Mouse (Mus musculus): Measurements from ENCODE around the gene Traf3ip2. TPM values are rescaled to one million over a fixed set of nuclear protein-coding genes. Genes with fewer than 3 reads are reported as not detected.
A peak's percentile ranks its signal among the peaks of the same experiment; 100 is the strongest.

Gene Traf3ip2
- polyA plus RNA-seq, 3 experiments from 2014 or later, result 29.5 to 48.1 (median 47.8) TPM

GRCm38 (mm10) chr10:39601068-39601467 is 11.7 kb upstream of the Traf3ip2 start:
- ATAC-seq, result no peak

DNA sequence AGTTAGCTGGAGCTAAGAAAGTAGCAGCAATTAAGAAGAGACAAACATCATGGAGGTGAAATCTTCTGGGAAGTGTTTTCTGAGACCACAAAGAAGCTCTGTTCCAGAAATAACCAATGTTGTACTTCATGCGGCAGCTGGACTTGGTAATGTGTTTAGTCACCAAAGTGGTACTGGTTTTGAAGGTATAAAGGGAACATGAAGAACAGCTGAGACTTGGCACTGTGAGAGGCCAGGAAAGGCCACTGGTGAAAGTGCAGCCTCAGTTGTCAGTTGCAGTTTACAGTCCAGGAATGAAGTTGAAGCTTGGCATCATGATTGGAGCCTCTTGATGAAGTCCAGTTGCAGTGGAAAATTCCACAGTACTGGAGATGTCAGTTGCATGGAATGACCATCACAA is 6.3 kb upstream of the Traf3ip2 start:
- ATAC-seq, result no peak

GRCm38 (mm10) chr10:39611234-39611633 is 1.5 kb upstream of the Traf3ip2 start:
- ATAC-seq, result no peak

DNA sequence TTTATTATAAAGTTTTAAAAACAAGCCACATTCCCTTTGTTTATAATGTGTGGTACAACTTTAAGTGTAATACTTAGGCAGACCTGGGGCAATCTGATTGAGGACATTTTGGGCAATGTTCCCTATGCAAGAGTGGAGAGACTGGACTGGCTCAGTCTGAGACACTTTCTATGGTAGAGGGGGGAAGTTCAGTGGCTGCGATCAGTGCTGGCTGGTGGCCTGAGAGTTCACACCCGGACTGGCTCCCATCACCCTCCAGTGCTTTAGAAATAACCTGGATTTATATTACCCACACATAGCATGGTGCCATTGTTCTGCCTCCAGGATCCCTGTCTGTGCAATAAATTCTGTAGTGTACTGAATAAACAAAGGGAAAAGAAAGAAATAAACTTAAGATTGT is 603 bp upstream of the Traf3ip2 start:
- ATAC-seq, result no peak

DNA sequence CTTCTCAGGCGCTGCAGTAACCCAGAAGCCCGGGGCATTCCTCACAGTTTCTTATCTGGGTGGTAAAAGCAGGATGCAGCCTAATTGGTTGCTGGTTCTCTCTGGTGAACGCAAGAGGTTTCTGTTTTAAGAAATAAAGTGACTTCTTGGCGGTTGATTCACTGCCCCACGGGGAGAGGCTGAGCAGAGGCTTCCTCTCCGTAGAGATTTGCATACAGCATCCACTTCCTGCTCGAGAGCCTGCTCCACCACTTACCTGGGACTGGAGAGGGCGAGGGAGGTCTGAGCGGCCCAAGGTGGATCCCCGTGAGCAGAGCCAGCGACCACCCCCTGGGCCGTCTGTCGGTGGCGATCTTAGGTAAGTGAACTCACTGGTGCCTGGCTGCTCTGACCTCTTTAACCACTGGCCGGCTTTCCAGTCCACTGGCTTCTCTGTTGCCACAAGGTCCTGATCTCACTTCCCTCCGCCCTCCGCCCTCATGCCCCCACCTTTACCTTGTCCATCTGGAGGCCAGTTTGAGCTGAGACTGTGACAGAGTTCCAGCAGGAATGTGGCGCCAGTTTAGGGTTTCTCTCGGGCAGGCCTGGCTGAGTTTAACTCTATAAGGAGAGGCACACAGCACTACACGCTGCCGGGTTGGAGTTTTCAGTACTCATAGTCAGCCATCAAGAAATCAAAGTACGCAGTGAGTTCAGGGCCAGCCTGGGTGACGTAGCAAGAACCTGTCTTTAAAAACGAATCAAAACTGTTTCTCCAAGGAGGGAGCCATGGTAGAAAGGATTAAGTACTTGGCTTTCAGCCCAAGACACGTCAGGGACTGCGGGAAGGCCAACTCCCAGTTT is 476 bp downstream of the Traf3ip2 start:
- ATAC-seq, result peak; percentile 91

DNA sequence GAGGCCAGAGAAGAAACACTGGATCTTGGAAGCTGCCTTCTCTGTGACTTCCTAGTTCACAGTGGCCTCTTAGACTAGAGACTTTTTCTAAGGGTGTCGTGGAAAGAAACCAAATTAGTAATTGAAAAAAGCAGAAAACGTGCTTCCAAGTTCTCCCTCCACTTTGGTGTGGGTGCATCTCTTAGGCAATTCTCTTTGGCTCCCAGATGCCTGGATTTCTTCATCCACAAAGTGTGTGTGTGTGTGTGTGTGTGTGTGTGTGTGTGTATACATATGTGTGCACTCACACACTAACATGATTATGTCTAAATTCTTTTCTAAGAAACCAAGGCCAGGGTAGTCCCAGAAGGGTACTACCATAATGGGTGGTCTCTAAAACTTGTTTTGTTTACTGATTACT is 1.2 kb downstream of the Traf3ip2 start:
- ATAC-seq, result no peak

GRCm38 (mm10) chr10:39614676-39615075 is 1.9 kb downstream of the Traf3ip2 start:
- ATAC-seq, result no peak

DNA sequence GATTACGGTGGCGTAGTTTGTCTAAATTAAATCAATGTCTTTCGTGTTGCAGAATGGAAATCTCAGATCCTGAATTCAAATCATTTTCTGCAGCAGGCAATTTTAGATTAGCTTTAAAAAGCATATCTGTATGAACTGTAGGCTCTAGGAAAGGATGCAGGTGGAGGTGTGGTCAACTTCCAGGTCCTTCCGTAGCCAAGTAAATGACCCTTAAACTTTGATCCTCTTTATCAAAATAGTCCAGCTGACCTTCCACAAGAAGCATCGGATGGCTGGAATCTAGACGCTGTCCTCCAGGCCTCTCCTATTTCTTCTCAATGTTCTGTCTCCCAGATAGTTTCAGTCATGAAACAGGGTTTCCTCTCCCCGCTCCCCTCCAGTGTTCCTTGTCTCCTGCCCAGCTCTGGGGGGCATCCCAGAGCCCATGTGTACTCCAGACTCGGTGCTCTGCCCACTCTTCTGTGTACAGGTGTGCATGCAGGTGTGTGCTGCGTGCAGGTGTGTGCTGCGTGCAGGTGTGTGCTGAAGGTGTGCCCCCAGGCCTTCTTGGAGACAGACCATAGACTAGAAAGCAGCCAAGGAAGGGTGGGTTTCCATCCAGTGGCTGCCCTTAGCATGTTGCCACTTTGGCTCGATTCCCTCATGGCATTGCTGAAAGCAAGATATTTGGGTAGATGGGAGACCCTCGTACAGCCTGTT is 2.9 kb downstream of the Traf3ip2 start:
- no peak for ATAC-seq

DNA sequence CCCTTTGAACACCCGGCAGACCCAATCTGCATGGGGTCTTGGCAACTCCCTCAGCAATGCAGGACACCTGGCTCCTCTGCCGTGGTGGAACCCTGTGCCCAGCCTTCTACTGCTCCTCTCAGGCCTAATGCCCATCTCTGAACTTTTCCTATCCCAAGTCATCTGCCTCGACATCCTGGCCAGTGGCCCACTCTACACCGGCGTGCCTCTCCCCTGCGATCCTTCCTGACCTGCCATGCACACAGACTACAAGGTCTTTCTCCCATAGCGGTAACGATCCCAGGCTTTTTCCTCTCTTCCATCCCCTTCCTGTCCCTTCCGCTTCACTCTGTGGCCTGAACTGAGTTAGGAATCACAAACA is 3.5 kb downstream of the Traf3ip2 start:
- ATAC-seq, result no peak

DNA sequence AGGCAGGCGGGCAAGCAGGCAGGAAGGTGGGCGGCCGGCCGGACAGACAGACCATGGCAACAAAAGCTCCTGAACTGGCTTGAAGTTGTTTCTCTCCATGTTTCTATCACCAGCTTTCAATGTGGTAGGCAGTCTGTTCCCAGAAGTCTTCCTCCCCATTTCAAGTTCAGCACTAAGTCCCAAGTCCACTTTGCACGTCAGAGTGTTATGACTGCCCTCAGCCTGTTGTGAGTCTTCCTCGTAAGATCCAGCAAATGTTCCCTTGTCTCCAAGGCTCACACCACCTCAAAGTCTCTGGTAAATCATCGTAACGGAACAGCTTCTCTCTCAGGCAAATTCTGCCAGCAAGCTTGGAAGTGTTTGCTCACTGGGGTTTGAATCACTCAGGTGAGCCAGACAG is 3.9 kb downstream of the Traf3ip2 start:
- ATAC-seq, result no peak

DNA sequence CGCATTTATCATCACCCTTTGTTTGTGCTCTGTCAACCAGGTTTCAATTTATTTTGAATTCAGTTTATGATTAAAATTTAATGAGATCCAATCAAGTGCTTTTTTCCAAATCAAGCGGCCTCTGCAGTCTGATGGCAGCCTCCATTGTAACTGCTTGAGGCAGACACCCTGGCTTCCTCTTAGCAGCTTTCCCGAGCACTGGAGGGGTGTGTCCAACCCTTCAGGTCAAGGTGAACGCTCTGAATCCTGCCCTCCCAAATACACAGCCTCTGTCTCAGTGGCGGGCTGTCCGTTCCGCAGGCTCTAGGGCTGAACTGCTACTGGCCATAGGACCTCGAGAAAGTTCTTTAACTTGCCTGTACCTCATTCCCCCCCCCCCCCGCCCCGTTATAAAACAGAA is 5.7 kb downstream of the Traf3ip2 start:
- ATAC-seq, result no peak

- ATAC-seq, result no peak
Measured at GRCm38 (mm10) chr10:39620626-39621025, 7.9 kb downstream of the Traf3ip2 start.

- no peak for ATAC-seq
Measured at GRCm38 (mm10) chr10:39623806-39624205, 11.1 kb downstream of the Traf3ip2 start.

DNA sequence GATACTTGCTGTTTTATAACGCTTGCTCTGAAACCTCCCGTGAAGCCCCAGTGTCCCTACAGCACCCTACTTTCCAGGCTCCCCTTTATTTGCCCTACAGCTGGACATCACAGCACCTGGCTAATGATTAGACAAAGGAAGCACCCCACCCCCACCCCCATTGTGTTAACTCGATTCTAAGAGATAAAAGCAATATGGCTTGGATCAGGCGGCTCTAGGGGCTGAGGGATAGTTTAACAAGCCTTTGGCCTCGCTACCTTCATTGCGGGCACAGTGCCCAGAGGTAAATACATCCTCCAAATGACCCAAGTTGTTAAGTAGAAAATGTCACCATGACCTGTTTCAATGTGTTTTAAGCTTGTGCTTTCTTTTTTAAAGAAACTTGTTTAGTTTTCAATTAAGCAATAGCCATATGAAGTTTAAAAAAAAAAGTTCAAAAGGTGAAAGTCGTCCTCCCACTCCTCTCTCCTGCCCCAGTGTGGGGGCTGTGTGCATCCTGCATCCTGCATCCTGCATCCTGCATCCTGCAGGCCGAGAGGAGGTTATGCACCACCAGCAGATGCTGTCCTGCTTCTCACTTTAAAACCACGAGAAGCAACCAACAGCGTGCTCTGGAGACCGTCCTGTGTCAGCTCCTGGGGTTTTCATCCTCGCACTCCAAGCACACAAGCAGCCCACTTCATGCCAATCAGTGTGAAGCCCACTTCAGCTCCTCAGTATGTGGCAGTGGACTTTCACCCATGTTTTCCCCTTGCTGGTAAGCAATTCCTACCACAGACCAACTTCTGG is 12.3 kb downstream of the Traf3ip2 start:
- peak; percentile 61 for ATAC-seq

DNA sequence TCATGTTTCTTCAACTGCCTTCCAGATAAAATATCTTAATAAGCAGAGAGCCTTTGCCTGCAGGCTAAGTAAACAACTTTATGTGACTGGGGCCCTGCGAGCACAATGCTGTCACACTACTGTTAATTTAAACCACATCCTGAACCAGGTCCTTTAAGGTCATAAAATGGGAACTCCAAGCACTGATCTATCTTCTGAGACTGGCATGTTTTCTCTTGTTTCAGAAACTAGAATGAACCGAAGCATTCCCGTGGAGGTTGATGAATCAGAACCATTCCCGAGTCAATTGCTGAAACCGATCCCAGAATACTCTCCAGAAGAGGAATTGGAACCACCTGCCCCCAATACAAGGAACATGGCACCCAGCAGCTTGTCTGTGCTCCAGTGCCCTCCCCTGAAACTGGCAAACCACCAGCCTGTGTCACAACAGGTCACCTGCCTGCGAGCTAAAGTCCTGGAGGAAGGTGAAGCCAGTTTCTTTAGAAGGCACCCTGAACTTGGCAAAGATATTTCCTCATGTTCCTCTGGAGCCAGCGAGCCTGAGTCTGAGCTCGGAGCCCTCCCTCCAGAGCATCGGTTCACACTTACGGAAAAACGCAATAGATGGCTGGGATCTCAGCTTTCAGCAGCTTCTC is 13.0 kb downstream of the Traf3ip2 start:
- peak; percentile 78 for ATAC-seq

GRCm38 (mm10) chr10:39626376-39626775 is 13.6 kb downstream of the Traf3ip2 start:
- ATAC-seq, result no peak

DNA sequence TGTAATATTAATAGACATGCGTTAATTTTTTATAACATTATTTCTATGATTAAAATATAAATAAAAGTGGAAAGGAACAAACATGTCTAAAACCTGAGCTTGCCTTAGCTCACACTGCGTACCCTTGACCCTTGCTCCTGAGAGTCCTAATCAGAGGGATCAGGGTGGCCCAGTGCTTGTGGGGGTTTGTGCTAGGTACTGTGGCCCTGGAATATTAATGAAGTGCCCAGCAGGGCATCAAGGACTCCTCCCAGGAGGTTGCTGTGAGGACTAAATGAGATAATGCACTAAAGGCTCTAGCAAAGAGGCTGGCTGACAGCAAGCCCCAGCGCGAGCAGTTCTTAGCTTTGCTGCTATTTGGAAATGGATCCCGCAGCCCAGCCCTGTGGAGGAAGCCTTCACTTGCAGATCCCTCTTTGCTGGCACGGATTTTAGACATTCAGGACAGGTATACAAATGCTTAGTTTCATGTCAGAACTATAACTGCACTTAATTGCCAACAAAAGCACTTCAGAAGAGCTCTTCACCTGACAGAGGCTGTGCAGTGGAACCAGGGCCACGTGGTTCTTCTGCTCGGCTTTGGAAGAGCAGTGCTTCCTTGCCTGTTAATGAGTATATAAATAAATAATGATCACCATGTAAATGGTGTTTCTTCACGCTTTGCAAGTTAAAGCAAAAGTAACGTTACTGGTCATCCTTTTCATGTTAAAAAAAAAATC is 16.2 kb downstream of the Traf3ip2 start:
- ATAC-seq, result no peak

DNA sequence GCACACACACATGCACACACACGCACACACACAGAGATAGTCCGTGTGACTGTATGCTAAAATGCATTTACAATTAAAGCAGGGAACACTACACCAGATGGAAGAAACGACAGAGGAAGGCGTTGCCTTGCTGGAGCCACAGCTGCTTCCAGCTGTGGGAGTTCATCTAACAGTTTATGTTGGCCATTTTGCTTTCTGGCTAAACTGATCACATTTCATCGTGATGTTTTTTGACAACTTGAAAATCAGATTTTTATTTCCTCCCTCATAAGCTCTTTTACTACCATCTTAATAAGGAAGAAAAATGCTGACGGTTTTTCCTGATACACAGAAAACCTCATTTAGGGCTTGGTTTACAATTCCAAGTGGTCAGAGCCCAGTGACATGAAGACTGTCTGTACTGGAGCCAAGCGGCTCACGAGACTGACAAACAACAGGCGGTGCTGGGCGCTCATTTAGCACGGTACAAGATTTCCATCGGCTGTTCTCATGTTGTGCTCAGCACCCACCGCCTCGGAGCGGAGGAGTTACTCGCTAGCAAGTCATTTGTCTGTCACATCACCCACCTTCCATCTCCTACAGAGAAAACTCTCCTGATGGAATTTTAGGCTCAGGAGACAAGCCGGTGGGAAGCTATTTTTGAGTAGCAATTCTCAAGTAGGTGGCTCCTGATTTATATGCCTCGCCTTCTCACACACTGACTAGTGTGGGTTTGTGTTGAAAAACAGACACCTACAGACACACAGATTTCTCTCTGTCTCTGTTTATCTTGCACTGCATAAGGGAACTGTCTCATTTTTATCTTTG is 17.2 kb downstream of the Traf3ip2 start:
- no peak for ATAC-seq

- ATAC-seq, result no peak
Measured at GRCm38 (mm10) chr10:39630811-39631210, 18.1 kb downstream of the Traf3ip2 start.

DNA sequence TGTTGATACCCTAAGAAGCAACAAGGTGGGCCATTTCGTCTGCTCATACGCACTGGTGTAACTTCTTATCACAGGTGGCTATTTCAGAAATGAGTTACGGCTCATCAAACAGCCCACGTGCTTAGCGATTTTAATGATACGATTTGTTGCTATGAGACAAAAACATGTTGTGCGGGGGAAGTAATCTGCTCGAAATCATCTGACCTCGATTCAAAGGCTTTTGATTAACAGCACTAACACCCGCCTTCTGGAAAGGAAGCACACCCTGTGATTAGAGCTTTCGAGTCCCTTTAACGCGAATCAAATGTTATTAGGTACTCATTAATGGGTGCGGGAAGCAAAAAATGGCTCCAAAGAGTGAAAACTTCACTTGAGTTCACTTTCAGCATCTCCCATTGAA is 18.9 kb downstream of the Traf3ip2 start:
- ATAC-seq, result peak; percentile 58

- ATAC-seq, result no peak
Measured at GRCm38 (mm10) chr10:39633379-39633778, 20.6 kb downstream of the Traf3ip2 start.
